Mouse (Mus musculus) C2C12 (cell line): ENCODE data around the gene Pipox. TPM values are rescaled to one million over a fixed set of nuclear protein-coding genes. Genes with fewer than 3 reads are reported as not detected.

Experiments used
- H3K27me3 ChIP-seq: one replicate; pipeline ENCODE4 v1.6.1; 2011; ENCODE audit not compliant: control insufficient read depth, insufficient read depth, insufficient read length
- H3K36me3 ChIP-seq: one replicate; pipeline ENCODE4 v1.6.1; 2011; ENCODE audit not compliant: control insufficient read depth, insufficient read depth
- H3K4me3 ChIP-seq: one replicate; pipeline ENCODE4 v1.5.1; 2011; ENCODE audit warnings: mild to moderate bottlenecking, control low read depth; ENCODE audit not compliant: poor library complexity, insufficient read depth, severe bottlenecking
- H3K79me2 ChIP-seq: one replicate; pipeline ENCODE4 v1.6.1; 2011; ENCODE audit not compliant: control insufficient read depth, insufficient read depth
- H3K79me3 ChIP-seq: one replicate; pipeline ENCODE4 v1.6.1; 2011; ENCODE audit warnings: low read depth, control low read depth
- H3ac ChIP-seq: one replicate; pipeline ENCODE3; 2011; ENCODE audit warnings: low read depth; ENCODE audit not compliant: control insufficient read depth, insufficient read length
- CEBPB ChIP-seq: IDR thresholded peaks from one replicate; pipeline ENCODE4 v1.6.1; 2011; ENCODE audit warnings: low read depth, mild to moderate bottlenecking, control low read depth, moderate library complexity
- CTCF ChIP-seq: IDR thresholded peaks from one replicate; pipeline ENCODE4 v1.5.1; 2011; ENCODE audit not compliant: control insufficient read depth, insufficient read depth, insufficient read length
- FOSL1 ChIP-seq: IDR thresholded peaks from one replicate; pipeline ENCODE4 v1.8.0; 2011; ENCODE audit warnings: mild to moderate bottlenecking, low read length; ENCODE audit not compliant: poor library complexity, insufficient read depth, severe bottlenecking
- MAX ChIP-seq: IDR thresholded peaks from one replicate; pipeline ENCODE4 v1.6.1; 2011; ENCODE audit warnings: mild to moderate bottlenecking, control low read depth
- MYOD1 ChIP-seq: IDR thresholded peaks from one replicate; pipeline ENCODE4 v1.6.1; 2011; ENCODE audit warnings: low read depth; ENCODE audit not compliant: control insufficient read depth, insufficient read length
- MYOG ChIP-seq: IDR thresholded peaks from one replicate; pipeline ENCODE4 v1.6.1; 2011; ENCODE audit not compliant: control insufficient read depth, insufficient read length; ENCODE audit errors: extremely low read depth
- USF1 ChIP-seq: IDR thresholded peaks from one replicate; pipeline ENCODE4 v1.6.1; 2011; ENCODE audit warnings: low read depth, mild to moderate bottlenecking, control low read depth, moderate library complexity
- polyA plus RNA-seq: library from polyadenylated mRNA; unstranded; fragments of >200 nt; fragmentation: generic; extraction: Trizol; gene quantifications from one replicate; pipeline ENCODE4 v1.2.1, GENCODE M21; 2012; ENCODE audit warnings: missing spikeins

Gene Pipox
- polyA plus RNA-seq, 1 experiment = not detected

DNA sequence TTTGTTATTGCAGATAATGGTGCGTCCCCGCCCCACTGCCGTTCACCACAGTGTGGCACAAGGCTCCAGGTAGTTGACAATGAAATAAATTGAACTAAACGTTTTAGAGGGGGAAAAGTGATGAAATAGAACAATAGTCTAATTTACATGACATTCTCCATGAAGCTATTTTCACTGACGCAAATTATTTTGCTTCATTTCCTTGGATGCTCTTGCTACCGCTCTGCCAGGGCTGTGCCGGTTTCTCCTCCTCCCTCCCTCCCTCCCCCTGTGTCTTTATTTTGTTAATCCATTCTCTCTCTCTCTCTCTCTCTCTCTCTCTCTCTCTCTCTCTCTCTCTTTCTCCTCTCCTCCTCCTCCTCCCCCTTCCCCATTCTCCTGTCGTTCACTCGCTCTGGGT, 35.3 kb downstream of the Pipox start:
- no peaks in the 10 kb centered on the region for H3K79me3 ChIP-seq
- H3K27me3 ChIP-seq = no peaks in the 10 kb centered on the region
- TF ChIP-seq MYOG (no peak), USF1 (no peak), CTCF (no peak), CEBPB (no peak)
- peaks cover 42% of the 10 kb centered on the region for H3K36me3 ChIP-seq
- H3K79me2 ChIP-seq = no peaks in the 10 kb centered on the region
- H3K4me3 ChIP-seq = no peak overlapping the region
- no peak overlapping the region for H3ac ChIP-seq

DNA sequence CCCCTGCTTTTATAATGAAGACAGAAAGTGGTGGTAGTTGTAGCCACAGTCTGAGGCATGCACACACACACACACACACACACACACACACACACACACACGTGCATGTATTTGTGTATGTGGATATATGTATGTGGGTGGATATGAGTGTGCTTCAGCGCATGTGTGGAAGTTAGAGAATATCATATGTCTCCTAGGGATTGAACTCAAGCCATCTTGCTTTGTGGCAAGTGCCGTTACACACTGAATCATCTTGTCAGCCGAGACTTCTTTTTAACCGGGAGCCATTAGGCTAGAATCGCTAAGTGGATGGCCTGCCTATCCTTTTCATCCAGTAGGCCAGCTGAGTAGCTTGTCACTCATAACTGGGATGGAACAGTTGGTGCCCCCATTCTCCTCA, 36.8 kb downstream of the Pipox start:
- Histone ChIP-seq H3K79me3 (no peaks in the 10 kb centered on the region), H3ac (no peak overlapping the region), H3K36me3 (peaks cover 54% of the 10 kb centered on the region), H3K79me2 (no peaks in the 10 kb centered on the region), H3K27me3 (no peaks in the 10 kb centered on the region), H3K4me3 (no peak overlapping the region)
- TF ChIP-seq MYOD1 = no peak
- no peak for TF ChIP-seq MAX
- TF ChIP-seq CEBPB = no peak
- TF ChIP-seq FOSL1 = no peak
- TF ChIP-seq USF1 = no peak
- TF ChIP-seq MYOG = no peak
- no peak for TF ChIP-seq CTCF

GRCm38 (mm10) chr11:77855396-77855795, 38.5 kb downstream of the Pipox start:
- TF ChIP-seq CTCF = no peak
- TF ChIP-seq MYOG = no peak
- TF ChIP-seq MYOD1 = no peak
- TF ChIP-seq USF1 = no peak
- TF ChIP-seq FOSL1 = no peak
- no peak for TF ChIP-seq MAX
- TF ChIP-seq CEBPB = no peak
- no peaks in the 10 kb centered on the region for H3K27me3 ChIP-seq

GRCm38 (mm10) chr11:77854641-77855040, 39.3 kb downstream of the Pipox start:
- Histone ChIP-seq H3K27me3 (no peaks in the 10 kb centered on the region), H3K36me3 (peaks cover 74% of the 10 kb centered on the region), H3ac (no peak overlapping the region), H3K4me3 (no peak overlapping the region), H3K79me2 (no peaks in the 10 kb centered on the region), H3K79me3 (no peaks in the 10 kb centered on the region)
- no peak for TF ChIP-seq MAX

More at GRCm38 (mm10) chr11:77855396-77855795, 38.5 kb downstream of the Pipox start:
- Histone ChIP-seq H3K4me3 (no peak overlapping the region), H3K79me3 (no peaks in the 10 kb centered on the region), H3K79me2 (no peaks in the 10 kb centered on the region), H3ac (no peak overlapping the region), H3K36me3 (peaks cover 71% of the 10 kb centered on the region)

DNA sequence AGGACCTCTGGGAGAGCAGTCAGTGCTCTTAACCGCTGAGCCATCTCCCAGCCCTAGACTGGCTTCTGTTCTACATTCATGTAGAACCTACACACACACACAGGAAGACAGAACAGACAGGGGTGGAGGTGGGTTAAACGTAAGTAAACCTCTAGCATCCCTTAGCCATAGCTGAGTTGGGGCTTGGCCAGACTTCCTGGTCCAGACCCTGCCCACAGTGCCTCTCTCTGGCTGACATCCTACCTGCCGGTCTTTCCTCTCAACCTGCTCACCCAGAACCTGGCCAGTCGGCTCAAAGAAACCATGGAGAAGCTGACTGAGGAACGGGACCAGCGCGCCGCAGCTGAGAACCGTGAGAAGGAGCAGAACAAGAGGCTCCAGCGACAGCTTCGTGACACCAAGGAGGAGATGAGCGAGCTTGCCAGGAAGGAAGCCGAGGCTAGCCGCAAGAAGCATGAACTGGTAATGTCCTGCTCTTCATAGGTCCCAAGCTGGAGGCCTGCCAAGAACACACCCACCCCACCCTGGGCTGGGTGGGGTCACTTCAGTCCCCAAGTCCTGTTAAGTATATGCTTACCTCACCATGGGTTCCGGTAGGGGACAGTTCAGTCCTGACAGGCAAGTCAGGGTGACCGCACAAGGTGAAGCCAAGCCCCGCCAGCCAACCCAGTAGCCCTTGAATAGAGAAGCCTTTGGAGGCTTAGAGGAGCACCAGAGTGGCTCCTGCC, 40.8 kb downstream of the Pipox start:
- Histone ChIP-seq H3ac (no peak overlapping the region), H3K27me3 (no peaks in the 10 kb centered on the region), H3K79me2 (no peaks in the 10 kb centered on the region), H3K79me3 (no peaks in the 10 kb centered on the region), H3K36me3 (peaks cover 74% of the 10 kb centered on the region), H3K4me3 (no peak overlapping the region)
- TF ChIP-seq MYOG (no peak), MYOD1 (no peak), CEBPB (no peak), MAX (no peak)

DNA sequence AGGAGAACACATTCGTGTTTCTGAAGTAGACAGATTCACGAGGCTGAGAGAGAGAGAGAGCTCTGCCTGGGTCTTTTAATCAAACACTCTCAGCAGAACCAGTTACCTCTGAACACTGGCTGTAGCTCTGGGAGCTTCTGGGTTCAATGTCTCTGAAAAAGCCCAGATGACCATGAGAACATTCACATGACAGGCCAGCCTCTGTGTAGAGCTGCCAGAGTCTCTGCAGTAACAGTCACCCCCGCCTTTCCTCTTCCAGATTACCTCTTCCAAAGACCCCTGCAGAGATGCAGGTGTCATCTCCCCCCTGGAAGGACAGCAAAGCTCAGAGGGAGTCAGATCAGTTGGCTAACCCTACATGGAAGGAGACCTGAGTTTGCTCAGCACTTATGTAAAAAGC, 41.7 kb downstream of the Pipox start:
- Histone ChIP-seq H3ac (no peak overlapping the region), H3K79me2 (no peaks in the 10 kb centered on the region), H3K79me3 (no peaks in the 10 kb centered on the region), H3K36me3 (peaks cover 75% of the 10 kb centered on the region), H3K27me3 (no peaks in the 10 kb centered on the region), H3K4me3 (no peak overlapping the region)
- TF ChIP-seq CEBPB (no peak), MAX (no peak), CTCF (no peak), MYOG (no peak), FOSL1 (no peak), MYOD1 (no peak), USF1 (no peak)
